Mouse (Mus musculus): ENCODE measurements around the gene Rtkn.
"Not testable (repeated sequence)": the region's sequence is repeated elsewhere in the genome, so short reads cannot be mapped to it uniquely, and the experiment has no call there.

Rtkn gene

DNA sequence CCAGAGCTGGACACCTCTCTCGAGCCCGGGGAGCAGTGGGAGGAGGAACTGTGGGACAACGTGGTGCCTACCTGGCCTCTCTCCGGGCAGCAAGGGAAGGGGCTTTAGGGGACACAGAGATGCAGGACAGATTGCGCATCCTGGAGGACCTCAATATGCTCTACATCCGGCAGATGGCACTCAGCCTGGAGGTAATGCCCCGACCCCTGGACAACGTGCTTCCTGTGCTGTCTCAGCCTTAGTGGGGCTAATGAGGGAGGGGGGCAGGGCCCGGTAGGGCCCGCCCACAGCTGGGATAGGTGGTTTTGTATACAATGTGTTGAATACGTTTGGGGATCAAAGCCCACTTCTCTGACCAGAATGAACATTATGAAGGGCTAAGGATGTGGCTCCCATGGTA lies 2.8 kb downstream of the Rtkn start:
- DNase-seq (ENCODE audit: low spot score) = no peak

DNA sequence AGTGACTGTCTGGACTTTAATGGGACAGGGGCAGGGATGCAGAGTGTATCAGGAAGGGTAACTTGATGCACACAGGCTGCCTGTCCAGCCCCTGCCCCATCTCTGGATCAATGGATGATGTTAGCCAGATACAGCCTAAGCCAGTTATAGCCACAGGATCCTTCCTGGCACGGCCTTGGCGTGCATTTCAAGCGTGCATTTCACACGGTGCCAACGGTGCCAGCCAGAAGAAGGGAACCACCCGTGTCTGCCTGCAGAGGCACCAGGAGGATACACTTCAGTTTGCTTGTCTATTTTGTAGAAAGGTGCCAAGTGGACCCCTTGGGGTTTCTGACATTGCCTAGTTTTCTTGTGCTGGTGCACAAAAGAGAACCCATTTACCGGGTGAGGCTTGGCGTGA lies 4.8 kb downstream of the Rtkn start:
- DNase-seq (ENCODE audit: low spot score) = no peak

GRCm38 (mm10) chr6:83141636-83142035 lies 6.4 kb downstream of the Rtkn start:
- no peak for DNase-seq (ENCODE audit: low spot score)

DNA sequence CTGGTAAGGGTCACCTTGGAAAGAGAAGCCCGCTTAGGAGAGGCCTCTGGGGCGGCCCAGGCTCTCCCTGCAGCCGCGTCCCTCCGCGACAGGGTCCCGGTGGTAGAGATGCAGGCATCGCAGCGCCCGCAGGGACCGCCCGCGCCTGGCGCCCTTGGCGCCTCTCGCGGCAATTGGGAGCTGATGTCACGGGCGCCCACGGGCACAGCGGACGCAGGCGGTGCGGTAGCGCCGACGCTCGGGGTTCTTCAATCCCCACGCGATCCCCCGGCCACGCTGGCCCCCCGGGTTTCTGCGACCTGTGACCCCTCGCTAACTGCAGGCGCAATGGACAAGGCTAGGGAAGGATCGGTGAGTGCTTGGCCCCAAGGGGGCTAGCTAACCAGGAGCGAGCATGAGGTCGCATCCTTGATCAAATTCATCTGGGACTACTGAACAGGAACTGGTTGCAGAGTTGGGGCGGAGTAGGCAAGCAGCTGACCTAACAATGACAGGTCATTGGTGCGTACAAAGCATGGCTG lies 7.0 kb downstream of the Rtkn start:
- DNase-seq (ENCODE audit: low spot score) = peak; percentile 74

DNA sequence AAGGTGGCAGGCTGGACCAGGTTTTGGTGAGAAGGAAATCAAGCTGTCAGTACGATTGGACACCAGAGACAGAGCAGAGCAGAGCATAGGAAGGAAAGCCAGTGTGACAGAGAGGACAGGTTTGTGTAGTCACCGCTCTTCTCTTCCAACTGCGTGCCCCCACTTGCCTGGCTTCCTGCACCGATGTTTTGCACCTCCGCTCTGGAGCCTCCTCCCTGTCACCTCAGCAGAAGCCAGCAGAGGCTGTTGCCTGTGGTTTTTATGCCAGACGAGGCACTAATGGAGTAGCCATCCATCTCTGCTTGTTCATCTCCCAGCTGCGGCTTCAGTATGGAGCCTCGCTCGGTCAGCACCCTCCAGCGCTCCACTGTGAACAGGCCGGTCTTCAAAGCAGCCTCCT lies 7.6 kb downstream of the Rtkn start:
- DNase-seq (ENCODE audit: low spot score) = no peak

- no peak for DNase-seq (ENCODE audit: low spot score)
These were observed 9.9 kb downstream of the Rtkn start for GRCm38 (mm10) chr6:83145209-83145608.

DNA sequence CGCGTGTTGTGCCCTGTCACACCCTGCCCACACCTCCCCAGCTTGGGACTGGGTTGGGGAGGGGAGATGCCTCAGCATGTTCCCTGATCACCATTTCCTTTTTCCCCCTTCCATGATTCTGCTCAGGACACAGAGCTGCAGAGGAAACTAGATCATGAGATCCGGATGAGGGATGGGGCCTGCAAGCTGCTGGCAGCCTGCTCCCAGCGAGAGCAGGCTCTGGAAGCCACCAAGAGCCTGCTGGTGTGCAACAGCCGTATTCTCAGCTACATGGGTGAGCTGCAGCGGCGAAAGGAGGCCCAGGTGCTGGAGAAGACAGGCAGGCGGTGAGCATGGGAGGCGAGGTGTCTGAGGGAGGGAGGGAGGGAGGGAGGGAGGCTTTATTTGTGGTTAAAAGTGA lies 10.5 kb downstream of the Rtkn start:
- no peak for DNase-seq (ENCODE audit: low spot score)

- no peak for DNase-seq (ENCODE audit: low spot score)
These were observed 12.0 kb downstream of the Rtkn start for GRCm38 (mm10) chr6:83147280-83147679.

DNA sequence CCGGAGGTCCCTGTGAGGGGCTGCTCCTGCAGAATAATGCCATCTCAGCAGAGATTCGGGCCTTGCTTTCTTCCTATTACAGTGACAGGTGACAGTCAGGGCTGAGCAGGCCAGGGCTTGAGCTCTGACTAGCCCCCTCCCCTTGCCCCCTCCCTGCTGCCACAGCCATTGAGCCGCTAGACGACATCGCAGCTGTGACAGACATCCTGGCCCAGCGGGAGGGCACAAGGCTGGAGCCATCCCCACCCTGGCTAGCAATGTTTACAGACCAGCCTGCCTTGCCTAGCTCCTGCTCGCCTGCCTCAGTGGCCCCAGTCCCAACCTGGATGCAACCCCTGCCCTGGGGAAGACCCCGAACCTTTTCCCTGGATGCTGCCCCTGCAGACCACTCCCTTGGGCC lies 16.5 kb downstream of the Rtkn start:
- DNase-seq (ENCODE audit: low spot score) = no peak

GRCm38 (mm10) chr6:83153038-83153437 lies 17.8 kb downstream of the Rtkn start:
- DNase-seq (ENCODE audit: low spot score) = no peak

GRCm38 (mm10) chr6:83153485-83153884 lies 18.2 kb downstream of the Rtkn start:
- no peak for DNase-seq (ENCODE audit: low spot score)

GRCm38 (mm10) chr6:83155552-83156238 lies 20.4 kb downstream of the Rtkn start:
- no peak for DNase-seq (ENCODE audit: low spot score)

DNA sequence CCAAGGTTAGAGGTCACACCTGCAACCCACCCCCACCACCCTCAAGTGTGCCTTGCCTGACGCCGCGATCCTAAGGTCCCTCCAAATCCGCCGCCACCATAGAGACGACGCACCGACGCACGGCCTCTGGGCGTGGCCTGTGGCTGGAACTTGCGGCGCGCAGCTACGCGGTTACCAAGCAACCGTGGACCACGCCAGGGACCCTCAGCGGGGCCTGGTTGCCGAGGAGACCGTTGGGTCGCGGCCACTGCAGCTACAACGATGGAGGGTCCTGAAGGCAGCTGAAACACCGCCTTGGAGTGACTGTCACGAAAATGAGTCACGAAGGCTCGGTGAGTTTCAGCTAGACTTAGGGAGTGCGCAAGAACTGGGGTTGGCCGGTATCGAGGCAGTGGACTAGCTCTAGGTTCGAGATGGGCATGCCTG lies 21.0 kb downstream of the Rtkn start, which contains the start of the genes Wdr54 and 1700003E16Rik:
TSS of gene Wdr54 (minus strand) at position 139 of the 426 bp plus-strand sequence.
TSS of gene 1700003E16Rik (plus strand) at position 146 of the 426 bp plus-strand sequence.
- peak; percentile 76 for DNase-seq (ENCODE audit: low spot score)

GRCm38 (mm10) chr6:83159456-83159855 lies 24.2 kb downstream of the Rtkn start:
- not testable (repeated sequence) for DNase-seq (ENCODE audit: low spot score)

DNA sequence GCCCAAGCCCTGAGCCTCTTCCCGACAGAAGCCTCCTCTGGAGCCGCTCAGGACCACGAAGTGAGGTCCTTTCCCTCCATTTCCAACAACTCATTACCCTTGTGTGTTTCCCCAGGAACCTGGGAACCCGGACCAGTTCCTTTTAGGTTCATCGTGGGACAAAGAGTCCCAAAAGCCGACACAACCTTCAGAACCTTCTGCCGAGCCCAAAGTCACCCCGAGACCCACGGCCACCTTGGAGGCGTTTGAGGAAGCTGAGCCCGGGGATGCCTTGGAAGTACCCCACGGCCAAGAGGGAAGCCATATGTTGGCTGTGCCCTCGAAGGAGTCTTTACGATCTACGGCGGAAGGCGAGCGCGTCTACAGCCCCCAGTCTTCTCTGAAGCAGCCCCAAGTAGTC lies 26.2 kb downstream of the Rtkn start:
- no peak for DNase-seq (ENCODE audit: low spot score)

DNA sequence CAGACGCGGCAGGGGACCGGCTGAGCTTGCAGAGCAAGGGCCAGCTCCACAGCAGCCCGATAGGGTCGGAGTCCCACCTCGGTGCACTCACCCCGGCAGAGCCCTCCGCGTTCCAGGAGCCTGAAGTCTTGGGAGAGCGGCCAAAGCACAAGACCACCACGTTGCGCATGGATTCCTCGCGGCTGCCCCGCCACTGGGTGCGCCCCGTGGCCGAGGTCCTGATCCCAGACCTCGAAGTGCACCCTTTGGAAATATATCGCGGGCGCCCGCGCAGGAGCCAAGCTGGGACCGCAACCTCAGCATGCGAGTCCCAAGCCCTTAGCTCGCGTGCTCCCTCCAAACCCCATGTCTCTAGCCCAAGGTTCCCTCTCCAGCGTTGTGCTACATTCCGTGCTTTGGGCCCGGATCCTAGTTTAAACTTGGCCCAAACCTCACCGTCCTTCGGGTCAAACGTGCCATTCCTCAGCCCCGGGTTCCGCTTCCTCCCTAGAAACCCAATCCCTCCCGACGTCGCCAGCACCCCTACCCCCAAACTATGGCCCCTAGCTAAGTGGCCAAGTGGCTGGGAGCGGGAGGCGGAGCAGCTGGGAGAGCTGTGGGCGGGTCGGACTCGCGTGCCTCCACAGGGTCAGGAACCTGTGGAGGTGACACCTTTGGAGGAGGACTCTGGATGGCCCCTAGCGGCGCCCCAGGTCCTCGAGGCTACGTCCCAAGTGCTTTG lies 26.8 kb downstream of the Rtkn start:
- DNase-seq (ENCODE audit: low spot score) = no peak

GRCm38 (mm10) chr6:83162701-83163100 lies 27.4 kb downstream of the Rtkn start:
- no peak for DNase-seq (ENCODE audit: low spot score)

- no peak for DNase-seq (ENCODE audit: low spot score)
These were observed 29.9 kb downstream of the Rtkn start for GRCm38 (mm10) chr6:83165026-83165606.

DNA sequence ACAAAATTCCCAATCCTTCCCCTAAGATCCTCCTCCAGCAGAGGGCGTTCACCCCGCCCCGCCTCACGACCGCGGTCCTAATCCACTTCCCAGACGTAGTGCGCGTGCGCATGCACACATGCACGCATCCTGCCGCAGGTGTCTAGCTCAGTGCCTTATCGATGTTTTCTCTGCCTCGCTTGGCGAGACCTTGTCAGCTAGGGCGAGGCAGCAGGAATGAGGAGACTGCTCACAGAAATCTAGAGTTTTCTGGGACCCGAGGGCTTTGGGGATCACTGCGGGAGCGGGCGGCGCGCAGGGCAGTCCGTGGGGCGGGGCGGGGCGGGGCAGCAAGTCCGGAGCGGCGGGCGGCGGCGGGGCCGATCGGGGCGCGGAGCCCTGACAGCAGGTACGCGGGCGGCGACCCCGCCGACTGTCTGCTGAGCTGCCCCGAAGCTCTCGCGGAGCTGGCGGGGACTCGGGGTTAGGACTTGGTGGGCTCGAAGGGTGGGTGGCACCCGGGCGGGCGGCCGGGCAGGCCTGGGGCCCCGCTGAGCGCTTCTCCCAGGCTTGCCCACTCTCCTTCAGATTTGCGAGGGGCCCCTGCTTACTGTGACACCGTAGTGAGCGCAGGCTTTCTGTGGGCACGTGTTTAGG lies 30.5 kb downstream of the Rtkn start, which contains the start of gene Dctn1:
TSS of gene Dctn1 (plus strand) at position 314 of the 636 bp plus-strand sequence.
- peak; percentile 93 for DNase-seq (ENCODE audit: low spot score)

- DNase-seq (ENCODE audit: low spot score) = no peak
These were observed 31.0 kb downstream of the Rtkn start for GRCm38 (mm10) chr6:83166243-83166630.

GRCm38 (mm10) chr6:83169872-83170271 lies 34.6 kb downstream of the Rtkn start:
- DNase-seq (ENCODE audit: low spot score) = no peak

DNA sequence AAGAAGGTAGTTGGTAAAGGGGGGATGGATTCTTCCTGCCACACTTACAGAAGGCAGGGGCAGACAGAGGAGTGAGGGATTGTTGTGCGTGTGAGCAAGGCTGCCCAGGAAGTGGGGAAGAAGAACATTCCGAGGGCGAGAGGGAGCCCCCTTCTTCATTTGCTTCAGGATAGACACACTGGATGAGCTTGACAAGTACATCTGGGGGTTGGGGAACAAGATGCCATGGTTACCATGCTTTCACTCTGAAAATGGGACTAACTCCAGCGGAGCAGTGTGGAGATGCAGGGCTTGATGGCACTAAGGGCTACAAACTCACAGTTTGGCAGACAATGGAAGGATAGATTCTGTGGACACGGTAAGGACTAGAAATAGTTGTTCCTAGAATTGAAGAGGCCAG lies 35.8 kb downstream of the Rtkn start:
- DNase-seq (ENCODE audit: low spot score) = no peak
